Comparison of ENCODE assay signal across 16 mouse cellular contexts in genomic region chr13:46683370-46683769, GRCm38 (mm10).
"Had no signal": no experiment of that assay in that cellular context is flagged by ENCODE, and none has a peak within 500 bp of the region (broad histone marks: within the 10 kb centered on the region; RNA-seq: fewer than 3 reads in every experiment).

No protein-coding gene starts in this region.

- H3K4me2 ChIP-seq: neural tube, embryonic 12.5 days; neural tube, embryonic 13.5 days; neural tube, embryonic 15.5 days; stomach, embryonic 15.5 days had no signal

- H3K27me3 ChIP-seq: neural tube, embryonic 12.5 days; neural tube, embryonic 13.5 days; neural tube, embryonic 15.5 days; stomach, embryonic 15.5 days had no signal

- H3K27ac ChIP-seq: neural tube, embryonic 12.5 days; neural tube, embryonic 13.5 days; neural tube, embryonic 15.5 days; stomach, embryonic 15.5 days had no signal

- DNase-seq: retina, postnatal 1 day; right cerebral cortex, adult 18-20 months; right cerebral cortex, postnatal 14 days; right cerebral cortex, postnatal 25 days; right cerebral cortex, postnatal 4 days; spleen, adult 18-20 months; thymus, adult 18-20 months; thymus, adult 2 months; thymus, postnatal 14 days; thymus, postnatal 25 days; thymus, postnatal 36 days; thymus, postnatal 4 days had no signal

- H3K9me3 ChIP-seq: neural tube, embryonic 12.5 days; neural tube, embryonic 13.5 days; neural tube, embryonic 15.5 days; stomach, embryonic 15.5 days had no signal

- H3K4me3 ChIP-seq: neural tube, embryonic 12.5 days; neural tube, embryonic 13.5 days; neural tube, embryonic 15.5 days; stomach, embryonic 15.5 days had no signal

- H3K9ac ChIP-seq: neural tube, embryonic 12.5 days; neural tube, embryonic 13.5 days; neural tube, embryonic 15.5 days; stomach, embryonic 15.5 days had no signal

- H3K4me1 ChIP-seq: neural tube, embryonic 12.5 days; neural tube, embryonic 13.5 days; neural tube, embryonic 15.5 days; stomach, embryonic 15.5 days had no signal
